Mouse (Mus musculus) 416B (cell line): ENCODE results near the gene Zfp819.
"Not testable (repeated sequence)": the region's sequence is repeated elsewhere in the genome, so short reads cannot be mapped to it uniquely, and the experiment has no call there.

ENCODE experiments used
- DNase-seq: peaks from one replicate; pipeline ENCODE4 v3.0.0; 2011; ENCODE audit warnings: low read depth

Gene Zfp819

DNA sequence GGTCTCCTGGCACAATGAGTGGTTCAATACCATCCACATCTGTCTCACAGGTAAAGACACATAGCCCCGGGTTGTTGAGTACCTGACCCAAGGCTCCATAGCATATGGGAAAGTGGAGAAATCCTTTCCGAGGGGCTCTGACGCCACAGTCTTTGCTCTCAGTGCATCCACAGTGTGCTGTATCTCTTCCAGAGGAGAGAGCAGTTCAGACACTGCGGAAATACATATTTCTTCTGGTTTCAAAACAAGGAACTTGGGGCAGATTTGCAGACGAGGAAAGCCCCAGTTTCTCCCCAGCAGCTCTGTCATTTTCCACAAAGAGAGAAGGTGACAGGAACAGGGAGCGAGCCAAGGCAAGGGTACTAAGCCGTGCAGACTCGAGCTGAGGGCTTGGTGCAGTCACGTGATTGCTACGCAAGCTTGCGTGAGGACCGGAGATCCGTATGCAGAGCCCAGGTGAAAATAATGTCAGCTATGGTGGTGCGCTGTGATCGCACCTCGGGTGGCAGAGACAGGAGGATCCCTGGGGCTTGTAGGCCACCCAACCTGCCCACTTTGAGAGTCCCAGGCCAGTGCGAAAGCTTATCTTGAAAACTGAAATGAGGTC lies 36.2 kb downstream of the Zfp819 start:
- DNase-seq: no peak

DNA sequence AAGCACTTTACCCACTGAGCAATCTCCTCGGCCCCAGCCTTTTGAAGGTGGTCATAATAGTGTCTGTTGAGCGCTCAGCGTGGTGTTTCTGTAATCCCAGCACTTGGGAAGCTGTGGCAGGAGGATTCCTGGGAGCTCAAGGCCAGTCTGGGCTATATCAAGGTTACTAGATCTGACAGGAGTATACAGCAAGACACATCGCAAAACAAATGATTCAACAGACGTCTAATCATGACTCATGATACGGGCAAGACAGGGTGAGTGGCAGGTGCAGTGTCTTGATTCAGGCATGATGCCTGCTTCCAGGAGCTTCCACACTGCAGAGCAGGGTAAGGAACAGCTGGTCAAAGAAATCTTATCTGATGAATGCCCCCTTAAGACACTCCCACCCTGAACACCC lies 45.7 kb downstream of the Zfp819 start:
- DNase-seq: no peak

- peak; percentile 41 for DNase-seq
Observed at GRCm38 (mm10) chr7:43654519-43654918, 47.5 kb downstream of the Zfp819 start.

- peak; percentile 57 for DNase-seq
Observed at GRCm38 (mm10) chr7:43656232-43656631, 49.3 kb downstream of the Zfp819 start.

DNA sequence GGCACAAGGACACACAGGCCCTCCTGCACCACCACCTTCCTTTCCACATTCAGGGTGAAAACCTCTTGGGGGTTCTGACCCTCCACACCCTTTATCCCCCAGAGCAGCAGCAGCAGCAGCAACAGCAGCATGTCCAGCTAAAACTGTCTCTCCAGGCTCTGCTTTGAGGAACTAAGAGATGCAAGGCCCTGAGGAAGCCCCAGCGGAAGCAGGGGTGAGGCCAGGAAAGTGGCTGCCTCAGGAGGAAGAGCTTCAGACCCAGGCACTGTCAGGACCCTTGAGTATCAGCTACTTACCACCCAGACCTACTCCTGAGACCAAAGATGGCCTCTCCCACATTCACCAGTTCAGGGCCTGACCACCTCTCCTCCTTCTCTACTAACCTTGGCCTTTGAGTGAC lies 53.0 kb downstream of the Zfp819 start, which contains the start of gene Siglece:
Siglece (minus strand) TSS at position 160 of the 400 bp plus-strand sequence.
- DNase-seq: no peak

DNA sequence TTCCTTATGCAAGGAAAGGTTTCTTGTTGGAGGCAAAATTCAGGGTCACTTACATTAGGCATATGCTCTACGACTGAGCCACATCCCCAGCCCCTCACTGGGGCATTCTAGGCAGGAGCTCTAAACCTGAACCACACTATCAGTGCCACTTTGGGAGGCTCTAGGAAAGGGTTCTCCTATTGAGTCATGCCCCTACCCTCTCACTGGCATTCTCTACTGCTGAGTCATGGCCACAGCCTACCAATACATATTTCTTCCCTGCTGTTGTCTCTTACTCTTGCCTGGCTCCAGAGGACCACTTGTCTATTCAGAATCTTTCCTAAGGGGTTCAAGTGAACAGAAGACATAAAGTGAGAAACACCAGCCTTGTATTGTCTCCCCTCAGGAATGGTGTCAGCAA lies 55.8 kb downstream of the Zfp819 start:
- peak; percentile 39 for DNase-seq

DNA sequence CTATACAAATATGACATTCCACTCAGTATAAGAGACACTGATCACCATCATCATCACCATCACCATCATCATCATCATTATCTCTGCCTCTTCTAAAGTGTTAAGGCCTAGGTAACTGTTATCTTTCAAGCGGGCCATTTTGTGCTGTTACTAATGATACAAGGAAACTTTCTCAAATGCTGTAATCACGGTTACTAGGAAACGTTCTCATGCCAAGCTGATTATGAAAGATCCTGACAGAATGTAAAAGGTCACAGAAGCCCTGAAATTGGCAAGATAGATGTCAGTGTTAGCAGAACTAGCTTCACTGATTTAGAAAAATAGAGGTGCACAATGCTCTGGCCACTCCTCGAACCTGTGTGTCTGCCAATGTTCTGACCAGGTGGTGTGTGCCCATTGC lies 60.3 kb downstream of the Zfp819 start:
- not testable (repeated sequence) for DNase-seq
